Mouse (Mus musculus): ENCODE data around the gene Nccrp1.

- TF ChIP-seq POLR2A (IDR thresholded peaks at IDR 0.05; ENCODE audit: insufficient read depth, low read depth, low read length) (no peak), CTCF (IDR thresholded peaks at IDR 0.05) (no peak)
Measured at GRCm38 (mm10) chr7:28560856-28561255, 13.8 kb upstream of the Nccrp1 start.

All from heart, adult 2 months (tissue).